Mouse (Mus musculus): ENCODE data around the gene Cxcr5.

Cxcr5 gene

GRCm38 (mm10) chr9:44509487-44510354 lies 52.0 kb downstream of the Cxcr5 start:
- DNase-seq (ENCODE audit: inconsistent ontology term), result peak; percentile 94

- DNase-seq (ENCODE audit: inconsistent ontology term), result no peak
These were observed 52.8 kb downstream of the Cxcr5 start for GRCm38 (mm10) chr9:44508721-44509486.

GRCm38 (mm10) chr9:44508124-44508619 lies 53.5 kb downstream of the Cxcr5 start:
- no peak for DNase-seq (ENCODE audit: inconsistent ontology term)

- DNase-seq (ENCODE audit: inconsistent ontology term), result no peak
These were observed 54.3 kb downstream of the Cxcr5 start for GRCm38 (mm10) chr9:44507345-44507744.

GRCm38 (mm10) chr9:44506566-44506965 lies 55.1 kb downstream of the Cxcr5 start:
- no peak for DNase-seq (ENCODE audit: inconsistent ontology term)

GRCm38 (mm10) chr9:44505824-44506467 lies 55.7 kb downstream of the Cxcr5 start:
- no peak for DNase-seq (ENCODE audit: inconsistent ontology term)

GRCm38 (mm10) chr9:44504893-44505823 lies 56.5 kb downstream of the Cxcr5 start:
- no peak for DNase-seq (ENCODE audit: inconsistent ontology term)

- DNase-seq (ENCODE audit: inconsistent ontology term), result peak; percentile 86
These were observed 59.7 kb downstream of the Cxcr5 start for GRCm38 (mm10) chr9:44502006-44502405.

GRCm38 (mm10) chr9:44501206-44501879 lies 60.3 kb downstream of the Cxcr5 start:
- no peak for DNase-seq (ENCODE audit: inconsistent ontology term)

GRCm38 (mm10) chr9:44500638-44501175 lies 61.0 kb downstream of the Cxcr5 start:
- no peak for DNase-seq (ENCODE audit: inconsistent ontology term)

GRCm38 (mm10) chr9:44500163-44500533 lies 61.5 kb downstream of the Cxcr5 start:
- DNase-seq (ENCODE audit: inconsistent ontology term), result no peak

- DNase-seq (ENCODE audit: inconsistent ontology term), result peak; percentile 89
These were observed 62.1 kb downstream of the Cxcr5 start for GRCm38 (mm10) chr9:44499356-44500162.

GRCm38 (mm10) chr9:44498421-44499355 lies 63.0 kb downstream of the Cxcr5 start:
- peak; percentile 98 for DNase-seq (ENCODE audit: inconsistent ontology term)

GRCm38 (mm10) chr9:44497624-44498377 lies 63.9 kb downstream of the Cxcr5 start:
- DNase-seq (ENCODE audit: inconsistent ontology term), result peak; percentile 70

GRCm38 (mm10) chr9:44496803-44497461 lies 64.7 kb downstream of the Cxcr5 start:
- DNase-seq (ENCODE audit: inconsistent ontology term), result no peak

- no peak for DNase-seq (ENCODE audit: inconsistent ontology term)
These were observed 65.8 kb downstream of the Cxcr5 start for GRCm38 (mm10) chr9:44495810-44496344.
